Mouse (Mus musculus) embryonic facial prominence, embryonic 14.5 days (tissue): ENCODE results near the gene Olfr1499. TPM values are rescaled to one million over a fixed set of nuclear protein-coding genes. Genes with fewer than 3 reads are reported as not detected.
"Not testable (repeated sequence)": the region's sequence is repeated elsewhere in the genome, so short reads cannot be mapped to it uniquely, and the experiment has no call there.

Experiments
- ATAC-seq: fragments of 200-750 bp; cut with Nextera tagmentation; 2 replicates; pipeline ENCODE4 v1.8.0; 2017; ENCODE audit warnings: low read depth, moderate number of reproducible peaks, moderate TSS enrichment
- DNase-seq: peaks from one replicate; pipeline ENCODE4 v3.0.0-alpha.2; 2015; ENCODE audit warnings: low spot score
- H3K27ac ChIP-seq: fragments of 300-500 bp; sonication (generic); replicated peaks from 2 replicates; pipeline ENCODE4 v1.5.1; 2014; ENCODE audit warnings: low read depth, mild to moderate bottlenecking, low read length, moderate library complexity
- H3K27me3 ChIP-seq: fragments of 300-500 bp; sonication (generic); replicated peaks from 2 replicates; pipeline ENCODE4 v1.6.1; 2014; ENCODE audit warnings: low read length; ENCODE audit not compliant: control insufficient read depth, insufficient read depth
- H3K36me3 ChIP-seq: fragments of 300-500 bp; sonication (generic); 2 replicates; pipeline ENCODE4 v1.6.1; 2014; ENCODE audit warnings: low read length, mixed read lengths; ENCODE audit not compliant: control insufficient read depth, insufficient read depth
- H3K4me1 ChIP-seq: fragments of 300-500 bp; sonication (generic); 2 replicates; pipeline ENCODE4 v1.6.1; 2014; ENCODE audit warnings: antibody characterized with exemption, low read length; ENCODE audit not compliant: control insufficient read depth, insufficient read depth
- H3K4me2 ChIP-seq: fragments of 300-500 bp; sonication (generic); 2 replicates; pipeline ENCODE4 v1.6.1; 2014; ENCODE audit warnings: low read depth, mild to moderate bottlenecking, low read length, moderate library complexity, mixed read lengths
- H3K4me3 ChIP-seq: fragments of 300-500 bp; sonication (generic); 2 replicates; pipeline ENCODE4 v1.5.1; 2014; ENCODE audit warnings: low read depth, mild to moderate bottlenecking, low read length
- H3K9ac ChIP-seq: fragments of 300-500 bp; sonication (generic); 2 replicates; pipeline ENCODE4 v1.6.1; 2014; ENCODE audit warnings: low read depth, mild to moderate bottlenecking, low read length, moderate library complexity, mixed read lengths
- H3K9me3 ChIP-seq: fragments of 300-500 bp; sonication (generic); 2 replicates; pipeline ENCODE4 v1.6.1; 2016; ENCODE audit warnings: low read length; ENCODE audit not compliant: control insufficient read depth
- WGBS: fragments of 180-500 bp; shearing (Covaris S2); extraction: QIAGEN DNeasy Blood & Tissue Kit; methylation state at CpG from one replicate; pipeline ENCODE4 v1.1.7; 2014; 5-methylcytosine and 5-hydroxymethylcytosine counted together
- polyA plus RNA-seq: library from polyadenylated mRNA; unstranded; fragments of >200 nt; fragmentation: Nextera tagmentation; extraction: Ambion mirVana; gene quantifications from 2 replicates; pipeline ENCODE4 v1.2.1, GENCODE M21; 2014

The Olfr1499 gene
- polyA plus RNA-seq: not detected in 2 replicates

- ATAC-seq (no peak), DNase-seq (no peak)
Observed at GRCm38 (mm10) chr19:13819347-13819746, at the start of gene Olfr1499. Gene Olfr1499, minus strand, starts transcription at chr19:13819447.

GRCm38 (mm10) chr19:13861495-13861894, 42.2 kb upstream of the Olfr1499 start, which contains the start of gene Olfr1502:
Gene Olfr1502, plus strand, starts transcription at chr19:13861795.
- Histone ChIP-seq H3K4me1 (no peaks in the 10 kb centered on the region), H3K4me3 (no peak within 1 kb of the TSS), H3K36me3 (no peaks in the 10 kb centered on the region), H3K9me3 (no peaks in the 10 kb centered on the region), H3K27ac (no peak within 1 kb of the TSS), H3K9ac (no peak within 1 kb of the TSS), H3K4me2 (no peak within 1 kb of the TSS), H3K27me3 (no peaks in the 10 kb centered on the region)
- 85% methylated on average over 1 of the region's 1 CpGs for WGBS
- no peak for ATAC-seq
- no peak for DNase-seq

More at GRCm38 (mm10) chr19:13819347-13819746, at the start of gene Olfr1499:
- H3K4me3 ChIP-seq: no peak within 1 kb of the TSS
- no peaks in the 10 kb centered on the region for H3K27me3 ChIP-seq
- no peak within 1 kb of the TSS for H3K4me2 ChIP-seq
- no peak within 1 kb of the TSS for H3K9ac ChIP-seq
- no peaks in the 10 kb centered on the region for H3K36me3 ChIP-seq
- no peaks in the 10 kb centered on the region for H3K4me1 ChIP-seq
- no peak within 1 kb of the TSS for H3K27ac ChIP-seq
- no peaks in the 10 kb centered on the region for H3K9me3 ChIP-seq

DNA sequence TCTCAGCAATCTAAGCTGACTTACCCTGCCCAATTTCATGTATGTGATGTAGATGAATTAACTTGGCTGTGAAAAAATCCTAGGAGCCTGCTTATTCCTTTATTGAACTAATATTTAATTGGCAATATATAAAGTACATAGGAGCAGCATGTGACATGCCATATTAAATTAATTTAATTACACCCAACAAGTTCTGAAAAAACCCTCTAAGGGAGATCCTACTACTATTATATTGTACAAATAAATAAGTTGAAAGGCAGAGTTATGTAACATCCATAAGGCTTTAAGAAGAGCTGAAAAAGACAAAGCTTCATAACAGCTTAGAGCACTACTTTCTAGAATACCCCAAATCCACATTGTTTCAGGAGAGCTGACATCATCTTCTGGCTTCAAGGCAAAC, 31.3 kb upstream of the Olfr1499 start, which contains the start of gene Olfr1501:
TSS of gene Olfr1501 (minus strand) at position 101 of the 400 bp plus-strand sequence.
- not testable (repeated sequence) for ATAC-seq, H3K9me3 ChIP-seq, H3K4me2 ChIP-seq, DNase-seq, H3K4me3 ChIP-seq, H3K27me3 ChIP-seq, H3K27ac ChIP-seq, H3K9ac ChIP-seq, H3K4me1 ChIP-seq, H3K36me3 ChIP-seq

GRCm38 (mm10) chr19:13830388-13830787, 11.1 kb upstream of the Olfr1499 start, which contains the start of gene Olfr1500:
Gene Olfr1500, minus strand, starts transcription at chr19:13830488.
- Histone ChIP-seq H3K9ac (no peak within 1 kb of the TSS), H3K9me3 (no peaks in the 10 kb centered on the region), H3K4me3 (no peak within 1 kb of the TSS), H3K36me3 (no peaks in the 10 kb centered on the region), H3K27ac (no peak within 1 kb of the TSS), H3K4me2 (no peak within 1 kb of the TSS), H3K27me3 (no peaks in the 10 kb centered on the region), H3K4me1 (no peaks in the 10 kb centered on the region)
- no peak for DNase-seq
- no peak for ATAC-seq

GRCm38 (mm10) chr19:13828447-13828846, 9.2 kb upstream of the Olfr1499 start:
- H3K27me3 ChIP-seq: no peaks in the 10 kb centered on the region
- ATAC-seq (no peak), DNase-seq (no peak)
- H3K9me3 ChIP-seq: no peaks in the 10 kb centered on the region
- H3K4me2 ChIP-seq: no peak overlapping the region
- no peak overlapping the region for H3K9ac ChIP-seq
- H3K36me3 ChIP-seq: no peaks in the 10 kb centered on the region
- WGBS: 67% methylated on average over 3 of the region's 3 CpGs
- H3K27ac ChIP-seq: no peak overlapping the region
- no peak overlapping the region for H3K4me3 ChIP-seq
- H3K4me1 ChIP-seq: no peaks in the 10 kb centered on the region

DNA sequence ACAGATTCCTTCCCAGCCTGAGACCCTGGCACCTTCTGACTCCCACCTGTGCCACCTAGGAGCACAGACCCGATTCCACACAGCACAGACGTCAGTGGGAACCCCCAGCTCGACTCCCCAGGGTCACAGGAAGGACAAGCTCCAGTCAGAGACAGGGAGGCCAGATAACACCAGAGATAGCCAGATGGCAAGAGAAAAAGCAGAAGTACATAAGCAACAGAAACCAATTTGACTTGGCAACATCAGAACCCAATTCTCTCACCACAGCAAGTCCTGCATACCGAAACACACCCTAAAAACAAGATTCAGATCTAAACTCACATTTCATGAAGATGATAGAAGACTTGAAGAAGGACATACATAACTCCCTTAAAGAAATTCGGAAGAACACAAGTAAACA, 1.6 kb upstream of the Olfr1499 start:
- Histone ChIP-seq H3K4me1 (no peaks in the 10 kb centered on the region), H3K27ac (no peak overlapping the region), H3K9ac (no peak overlapping the region), H3K4me3 (no peak overlapping the region), H3K4me2 (no peak overlapping the region), H3K36me3 (no peaks in the 10 kb centered on the region), H3K27me3 (no peaks in the 10 kb centered on the region), H3K9me3 (no peaks in the 10 kb centered on the region)
- ATAC-seq (no peak), DNase-seq (no peak)
- WGBS: 57% methylated on average over 5 of the region's 5 CpGs

DNA sequence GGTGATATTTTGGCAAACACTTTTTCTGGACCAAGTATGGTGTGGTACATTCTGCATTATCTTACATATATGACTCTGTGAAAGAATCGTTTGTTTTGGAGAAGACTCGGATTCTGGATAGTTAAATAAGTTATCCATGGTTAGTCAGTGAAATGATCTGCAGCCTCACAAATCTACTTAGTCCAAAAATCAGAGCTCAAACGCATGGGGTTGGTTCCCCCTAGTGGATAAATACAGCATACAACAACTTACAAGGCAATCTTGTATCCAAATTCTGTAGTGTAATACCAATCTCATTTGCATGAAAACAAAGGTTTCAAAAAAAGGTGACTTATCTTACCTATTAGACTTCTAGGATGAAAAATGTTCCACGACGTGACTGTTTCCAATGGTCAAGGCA, 420 bp downstream of the Olfr1499 start:
- Histone ChIP-seq H3K9me3 (no peaks in the 10 kb centered on the region), H3K4me2 (no peak overlapping the region), H3K9ac (no peak overlapping the region), H3K27ac (no peak overlapping the region), H3K4me1 (no peaks in the 10 kb centered on the region), H3K36me3 (no peaks in the 10 kb centered on the region), H3K27me3 (no peaks in the 10 kb centered on the region), H3K4me3 (no peak overlapping the region)
- ATAC-seq (no peak), DNase-seq (no peak)
- 28% methylated on average over 5 of the region's 5 CpGs for WGBS

- no peaks in the 10 kb centered on the region for H3K27me3 ChIP-seq
- no peak overlapping the region for H3K4me3 ChIP-seq
- no peaks in the 10 kb centered on the region for H3K36me3 ChIP-seq
- no peak overlapping the region for H3K27ac ChIP-seq
- no peak for ATAC-seq
- no peaks in the 10 kb centered on the region for H3K4me1 ChIP-seq
- H3K9me3 ChIP-seq: no peaks in the 10 kb centered on the region
- WGBS: 64% methylated on average over 2 of the region's 2 CpGs
- no peak for DNase-seq
- no peak overlapping the region for H3K9ac ChIP-seq
- H3K4me2 ChIP-seq: no peak overlapping the region
Observed at GRCm38 (mm10) chr19:13812823-13813222, 6.4 kb downstream of the Olfr1499 start.

DNA sequence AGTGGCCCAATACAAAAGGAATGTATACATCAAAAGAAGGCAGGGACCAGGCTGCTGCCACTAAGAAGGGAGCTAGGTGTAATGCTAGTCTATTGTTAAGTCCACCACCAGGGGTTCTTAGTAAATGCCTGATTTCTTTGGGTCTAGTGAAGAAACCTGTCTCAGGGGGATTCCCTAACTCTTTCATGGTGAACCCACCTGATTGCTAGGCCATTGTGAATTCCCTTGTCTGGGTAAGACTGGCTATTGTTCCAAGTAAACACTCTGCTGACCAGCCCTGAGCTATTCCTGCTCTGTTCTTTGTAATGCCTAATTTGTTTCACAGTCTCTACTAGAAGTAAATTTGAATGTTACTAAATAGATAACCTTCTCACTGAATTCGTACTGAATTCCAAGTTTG, 13.8 kb downstream of the Olfr1499 start:
- WGBS: 58% methylated on average over 1 of the region's 1 CpGs
- DNase-seq, H3K27me3 ChIP-seq, H3K36me3 ChIP-seq, H3K4me2 ChIP-seq, H3K9ac ChIP-seq, H3K27ac ChIP-seq, H3K4me3 ChIP-seq, H3K9me3 ChIP-seq, ATAC-seq, H3K4me1 ChIP-seq: not testable (repeated sequence)
